In genomic region chr3:105059911-105060310, GRCm38 (mm10) we compare ENCODE assay signal across 33 mouse cellular contexts. TPM values are rescaled to one million over a fixed set of nuclear protein-coding genes. Genes with fewer than 3 reads are reported as not detected.
DNase-seq lines count a peak whose midpoint lies in the region; ATAC-seq and TF ChIP-seq lines count a peak whose summit lies in the region.
"Had no signal": no experiment of that assay in that cellular context is flagged by ENCODE, and none has a peak within 500 bp of the region (broad histone marks: within the 10 kb centered on the region; RNA-seq: fewer than 3 reads in every experiment).

No protein-coding gene starts in this region.

- no peaks in the 10 kb centered on the region for H3K9me3 ChIP-seq in heart, embryonic 12.5 days (replicated peaks)
- H3K9me3 ChIP-seq: forebrain, embryonic 15.5 days; heart, embryonic 15.5 days; hindbrain, embryonic 15.5 days; intestine, embryonic 15.5 days; limb, embryonic 13.5 days; liver, embryonic 12.5 days had no signal

- no peak overlapping the region for H3K4me2 ChIP-seq in heart, embryonic 12.5 days
- H3K4me2 ChIP-seq: forebrain, embryonic 15.5 days; hindbrain, embryonic 15.5 days; intestine, embryonic 15.5 days; liver, embryonic 12.5 days had no signal

- ATAC-seq in heart, embryonic 12.5 days (ENCODE audit: insufficient number of reproducible peaks, low FRiP score), result no peak
- ATAC-seq in Patski, result peak; percentile 23
- ATAC-seq: liver, embryonic 12.5 days had no signal

- H3K27ac ChIP-seq in heart, embryonic 12.5 days (ENCODE audit: poor library complexity, severe bottlenecking), result no peak overlapping the region
- H3K27ac ChIP-seq: forebrain, embryonic 15.5 days; hindbrain, embryonic 15.5 days; intestine, embryonic 15.5 days; liver, embryonic 12.5 days had no signal

- H3K27me3 ChIP-seq in heart, embryonic 12.5 days (replicated peaks), result no peaks in the 10 kb centered on the region
- no peaks in the 10 kb centered on the region for H3K27me3 ChIP-seq in Patski
- H3K27me3 ChIP-seq: forebrain, embryonic 15.5 days; heart, embryonic 15.5 days; hindbrain, embryonic 15.5 days; limb, embryonic 13.5 days had no signal

- H3K36me3 ChIP-seq in heart, embryonic 12.5 days, result no peaks in the 10 kb centered on the region
- H3K36me3 ChIP-seq: forebrain, embryonic 15.5 days; heart, embryonic 15.5 days; hindbrain, embryonic 15.5 days; intestine, embryonic 15.5 days; limb, embryonic 13.5 days; liver, embryonic 12.5 days had no signal

- no peak for TF ChIP-seq CTCF in Patski (IDR thresholded peaks at IDR 0.05)

- in situ Hi-C loops in Patski (cut with MboI; ENCODE audit: low pct_unique_long_range_greater_than_20kb), result loop anchor here (5.0 to 10.0 kb wide), 2 partner anchors 343 to 535 kb away; no protein-coding TSS in a partner anchor

- POLR2A ChIA-PET in Patski (lab: Charles Lee), result no interaction called here

- WGBS in heart, embryonic 12.5 days, result 27% methylated on average over 7 of the region's 7 CpGs

- CTCF ChIA-PET in Patski (lab: Charles Lee), result interaction anchor here (0.9 to 5.6 kb wide), 23 partner anchors 12 to 350 kb away, joined by 3 to 192 read pairs (median 6); partner anchors contain the start of gene Rhoc

- peak; percentile 84 for DNase-seq in heart, adult 11 months
- DNase-seq in 416B (ENCODE audit: low read depth) (peak; percentile 96), Patski (ENCODE audit: low read depth, low spot score) (peak; percentile 90)
- DNase-seq in induced T-regulatory cell, adult 2 months (ENCODE audit: low read depth), result peak; percentile 24
- no peak for DNase-seq in left cerebral cortex, adult 18-20 months (ENCODE audit: low spot score in 2 of 2)
- DNase-seq in kidney, adult 18-20 months, result no peak
- no peak for DNase-seq in adrenal gland, adult 8-10 months
- DNase-seq: adrenal gland, postnatal 36 days; cerebellum, adult 11 months; cerebellum, adult 9-11 months; gastrocnemius, postnatal 10 days; heart, adult 2 months; heart, postnatal 4 days; kidney, adult 9 months; kidney, postnatal 36 days; lung, adult 18-20 months; right cerebral cortex, postnatal 14 days; spleen, adult 18-20 months had no signal

- peaks cover 17% of the 10 kb centered on the region for H3K4me1 ChIP-seq in heart, embryonic 12.5 days (replicated peaks)

- H3K4me3 ChIP-seq in heart, embryonic 12.5 days, result no peak overlapping the region
- H3K4me3 ChIP-seq: forebrain, embryonic 15.5 days; heart, adult 2 months; heart, embryonic 15.5 days; hindbrain, embryonic 15.5 days; intestine, embryonic 15.5 days; limb, embryonic 13.5 days; liver, embryonic 12.5 days had no signal

- no peak overlapping the region for H3K9ac ChIP-seq in heart, embryonic 12.5 days
- H3K9ac ChIP-seq: forebrain, embryonic 15.5 days; heart, embryonic 15.5 days; hindbrain, embryonic 15.5 days; intestine, embryonic 15.5 days; liver, embryonic 12.5 days had no signal

RNA-seq across cellular contexts. Expression of gene 4930564D02Rik, which starts 6.7 kb away (rescaled TPM):
- polyA plus RNA-seq in heart, embryonic 12.5 days (2016; fragmentation: Nextera tagmentation; extraction: Ambion mirVana), result not detected in 2 replicates
- not detected for polyA plus RNA-seq in Patski (2021)
- total RNA-seq in left cerebral cortex, adult 18-20 months (2021), result not detected
- not detected for total RNA-seq in adrenal gland, adult 8-10 months (2022)
- total RNA-seq: adrenal gland, postnatal 36 days; gastrocnemius, postnatal 10 days; heart, adult 2 months; heart, postnatal 4 days; layer of hippocampus, adult 8-10 months; left cerebral cortex, postnatal 25 days; megakaryocyte-erythroid progenitor cell, adult 5-6 weeks had no signal
- polyA plus RNA-seq: cortical plate, adult 2 months; embryonic facial prominence, embryonic 11.5 days; forebrain, embryonic 15.5 days; heart, adult 2 months; heart, embryonic 15.5 days; hindbrain, embryonic 15.5 days; intestine, embryonic 15.5 days; limb, embryonic 13.5 days; liver, embryonic 12.5 days; midbrain, embryonic 16.5 days; neural tube, embryonic 14.5 days; urinary bladder, adult 2 months had no signal

RNA-seq across cellular contexts. Expression of gene Cttnbp2nl, which starts 7.0 kb away (rescaled TPM):
- polyA plus RNA-seq in heart, embryonic 12.5 days (2016; fragmentation: Nextera tagmentation; extraction: Ambion mirVana), result 40.1 and 43.3 TPM in 2 replicates
- 46.4 TPM for polyA plus RNA-seq in Patski (2021)
- 10 to 100 TPM; 26.0 to 31.0 TPM for total RNA-seq in left cerebral cortex, adult 18-20 months (2021)
- total RNA-seq in adrenal gland, adult 8-10 months (2022), result 10 to 100 TPM; 15.7 to 29.3 (median 20.8) TPM
- total RNA-seq: megakaryocyte-erythroid progenitor cell, adult 5-6 weeks had no signal

Comparison
In these comparisons a context has a peak if more than half of its experiments do, and no peak if none do; other contexts are left out.
1. DNase-seq: peak in heart, adult 11 months (single experiment), 416B (single experiment), Patski (single experiment) and induced T-regulatory cell, adult 2 months (single experiment); none in left cerebral cortex, adult 18-20 months (0 of 2), kidney, adult 18-20 months (single experiment) and adrenal gland, adult 8-10 months (single experiment).